Mouse (Mus musculus) bone marrow macrophage, adult 2 months (primary cell): ENCODE results near the gene Nacc2.

Source experiments
- CTCF ChIP-seq: IDR thresholded peaks from 2 replicates; pipeline ENCODE4 v1.5.1; 2012; ENCODE audit warnings: low read depth, mild to moderate bottlenecking, low read length, moderate library complexity
- POLR2A ChIP-seq: IDR thresholded peaks from 2 replicates; pipeline ENCODE4 v1.6.1; 2012; ENCODE audit warnings: mild to moderate bottlenecking, low read depth, low read length, borderline replicate concordance

GRCm38 (mm10) chr2:26091771-26092393, 31.1 kb downstream of the Nacc2 start:
- TF ChIP-seq CTCF (no peak), POLR2A (no peak)
